Mouse (Mus musculus) bone marrow, adult 2 months (tissue): ENCODE results near the gene Stim2. TPM values are rescaled to one million over a fixed set of nuclear protein-coding genes. Genes with fewer than 3 reads are reported as not detected.

Source experiments
- H3K27ac ChIP-seq: fragments of 200-500 bp; 2 replicates; pipeline ENCODE4 v1.5.1; 2012; ENCODE audit warnings: low read depth, mild to moderate bottlenecking, control low read depth, inconsistent platforms, low read length; ENCODE audit not compliant: control insufficient read depth, poor library complexity, insufficient read depth
- H3K4me1 ChIP-seq: fragments of 200-500 bp; 2 replicates; pipeline ENCODE4 v1.6.1; 2011; ENCODE audit warnings: low read length; ENCODE audit not compliant: control insufficient read depth, insufficient read depth
- H3K4me3 ChIP-seq: fragments of 200-500 bp; replicated peaks from 2 replicates; pipeline ENCODE3; 2011; ENCODE audit warnings: mild to moderate bottlenecking, low read depth, low read length, control low read depth; ENCODE audit not compliant: control insufficient read depth
- CTCF ChIP-seq: fragments of 200-500 bp; IDR thresholded peaks from 2 replicates; pipeline ENCODE4 v1.5.1; 2011; ENCODE audit warnings: low read length, control low read depth; ENCODE audit not compliant: control insufficient read depth, insufficient read depth
- POLR2A ChIP-seq: fragments of 200-500 bp; IDR thresholded peaks from 2 replicates; pipeline ENCODE4 v1.6.1; 2011; ENCODE audit warnings: low read depth, mild to moderate bottlenecking, control low read depth, low read length, borderline replicate concordance; ENCODE audit not compliant: control insufficient read depth
- WGBS: fragments of 180-500 bp; shearing (Covaris S2); methylation state at CpG from one replicate; pipeline ENCODE4 v1.1.7; 2018; 5-methylcytosine and 5-hydroxymethylcytosine counted together
- polyA plus RNA-seq: library from polyadenylated mRNA; stranded (reverse); fragments of >200 nt; gene quantifications from 2 replicates; pipeline ENCODE4 v1.2.4, GENCODE M21; 2011; ENCODE audit warnings: low replicate concordance; ENCODE audit not compliant: missing spikeins, insufficient read depth, insufficient read length

Stim2 gene
- polyA plus RNA-seq, 1 experiment = 19.1 TPM

DNA sequence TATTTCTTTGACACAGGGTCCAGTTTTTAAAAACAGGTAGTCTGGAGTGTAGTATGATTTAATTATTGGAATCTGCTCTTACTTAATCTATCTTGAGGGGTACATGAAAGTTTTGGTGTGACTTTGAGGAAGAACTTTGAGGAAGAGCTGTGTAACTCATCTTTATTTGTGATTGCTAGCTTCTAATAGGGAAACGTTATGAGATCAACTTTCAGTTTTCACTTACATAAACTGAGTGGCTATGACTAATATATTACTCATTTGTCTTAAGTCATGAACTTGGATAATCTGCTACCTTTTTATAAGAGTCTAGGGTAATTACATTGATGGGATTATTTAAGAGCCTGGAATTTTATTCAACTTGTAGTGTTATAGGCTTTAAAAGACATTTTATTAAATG is 15.0 kb downstream of the Stim2 start:
- Histone ChIP-seq H3K4me1 (no peaks in the 10 kb centered on the region; the same call in 1 of the 2 replicates), H3K4me3 (no peak overlapping the region), H3K27ac (no peak overlapping the region)
- WGBS = 4% methylated on average over 1 of the region's 1 CpGs
- TF ChIP-seq CTCF = no peak
- no peak for TF ChIP-seq POLR2A

DNA sequence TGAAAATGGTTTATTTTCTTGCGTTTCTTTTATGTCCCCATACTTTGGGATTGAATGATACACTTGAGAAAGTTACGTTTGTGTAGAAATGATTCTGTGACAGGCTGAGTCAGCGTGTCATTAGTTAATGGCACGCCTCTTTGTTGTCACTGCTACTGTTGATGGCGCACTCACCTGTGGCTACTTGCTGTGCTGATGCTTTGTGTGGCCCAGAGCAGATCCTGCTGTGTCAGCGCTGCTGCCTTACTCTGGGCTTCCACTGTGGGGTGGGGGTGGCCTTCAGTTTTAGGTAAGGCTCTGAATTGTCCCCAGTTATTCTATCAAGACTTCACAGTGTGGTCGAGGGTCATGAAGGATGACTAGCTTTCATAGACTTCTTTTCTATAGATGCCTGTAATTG is 18.8 kb downstream of the Stim2 start:
- WGBS = 80% methylated on average over 7 of the region's 7 CpGs
- TF ChIP-seq POLR2A (no peak), CTCF (no peak)
- Histone ChIP-seq H3K4me3 (no peak overlapping the region), H3K27ac (no peak overlapping the region), H3K4me1 (no peaks in the 10 kb centered on the region; the same call in 1 of the 2 replicates)

DNA sequence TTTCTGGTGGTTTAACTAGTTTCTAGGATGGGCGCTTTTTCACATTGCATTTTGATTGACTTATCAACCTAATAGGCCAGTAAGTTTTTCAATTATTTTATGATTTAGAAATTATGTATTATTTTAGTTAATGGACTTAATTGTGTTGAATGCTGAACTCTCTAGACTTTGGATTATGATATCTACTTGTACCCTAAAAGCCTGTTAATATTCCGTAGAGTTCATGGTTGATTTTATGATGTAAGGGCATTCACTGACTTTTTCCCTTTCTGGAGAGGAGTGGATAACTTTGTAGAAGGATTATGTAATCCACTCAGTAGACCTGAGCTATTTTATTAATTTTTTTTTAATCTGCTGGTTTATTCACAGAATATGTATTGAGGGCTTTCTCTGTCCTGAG is 20.6 kb downstream of the Stim2 start:
- 86% methylated on average over 2 of the region's 2 CpGs for WGBS
- H3K4me1 ChIP-seq = no peaks in the 10 kb centered on the region; the same call in 1 of the 2 replicates
- H3K27ac ChIP-seq = no peak overlapping the region
- no peak overlapping the region for H3K4me3 ChIP-seq
- no peak for TF ChIP-seq CTCF
- TF ChIP-seq POLR2A = no peak

DNA sequence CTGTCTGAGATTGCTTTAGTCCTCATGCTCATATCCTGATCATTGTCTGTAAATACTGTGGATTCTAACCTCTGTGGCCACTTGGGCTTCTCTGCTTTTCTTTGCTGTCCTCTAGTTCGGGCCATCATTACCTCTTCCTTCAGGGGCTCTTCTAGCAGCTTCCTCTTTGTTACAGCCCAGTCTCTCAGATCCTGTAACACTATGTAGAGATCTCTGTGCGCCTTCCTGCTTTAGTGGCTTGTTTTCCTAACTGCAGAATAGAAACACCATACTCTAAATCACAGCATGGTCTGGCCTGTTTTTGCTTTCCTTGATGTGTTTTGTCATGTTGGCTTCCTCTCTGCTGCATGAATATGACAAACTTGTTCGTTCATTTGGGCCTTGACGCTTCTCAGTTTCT is 21.2 kb downstream of the Stim2 start:
- no peaks in the 10 kb centered on the region; the same call in 1 of the 2 replicates for H3K4me1 ChIP-seq
- no peak overlapping the region for H3K4me3 ChIP-seq
- no peak overlapping the region for H3K27ac ChIP-seq
- 39% methylated on average over 4 of the region's 4 CpGs for WGBS
- TF ChIP-seq CTCF = no peak
- no peak for TF ChIP-seq POLR2A

DNA sequence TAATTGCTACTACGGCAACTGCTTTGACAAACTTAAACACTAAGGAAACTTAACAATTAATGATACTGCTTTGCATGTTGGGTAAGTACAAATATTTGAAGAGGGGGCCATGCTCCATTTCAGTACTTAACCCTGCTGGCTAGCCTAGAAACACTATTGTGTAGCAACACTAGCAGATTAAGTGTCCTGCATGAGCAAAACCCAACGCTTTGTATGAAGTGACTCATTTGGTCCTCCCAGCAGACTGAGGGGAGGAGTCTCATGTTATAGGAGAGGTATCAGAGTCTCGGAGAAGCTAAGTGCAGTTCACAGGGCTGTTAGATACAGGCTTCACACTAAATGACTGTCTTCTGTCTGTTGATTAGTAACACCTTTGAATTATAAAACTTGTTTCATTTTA is 26.3 kb downstream of the Stim2 start:
- Histone ChIP-seq H3K27ac (no peak overlapping the region), H3K4me1 (peaks cover 3% of the 10 kb centered on the region), H3K4me3 (no peak overlapping the region)
- 64% methylated on average over 3 of the region's 3 CpGs for WGBS
- TF ChIP-seq CTCF (no peak), POLR2A (no peak)

DNA sequence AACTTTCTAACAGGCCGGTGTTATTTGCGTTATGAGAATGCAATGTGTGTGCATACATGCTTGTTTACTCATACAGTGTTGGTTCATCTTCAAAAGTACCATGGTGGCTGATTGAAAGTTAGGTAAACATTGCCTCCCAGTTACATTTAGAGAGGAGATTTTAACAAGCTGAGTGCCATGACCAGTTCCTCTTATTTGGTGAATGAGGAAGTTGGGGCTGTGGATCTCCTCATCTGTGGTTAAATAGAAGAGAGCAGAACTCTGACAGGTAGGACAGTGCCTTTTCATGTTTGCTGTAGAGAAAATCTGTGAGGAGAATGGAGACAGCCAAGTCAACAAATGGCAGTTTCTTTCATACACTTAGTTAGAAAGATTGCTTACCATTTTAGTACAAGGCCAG is 27.3 kb downstream of the Stim2 start:
- peaks cover 3% of the 10 kb centered on the region for H3K4me1 ChIP-seq
- WGBS = 40% methylated on average over 2 of the region's 2 CpGs
- TF ChIP-seq CTCF (no peak), POLR2A (no peak)
- H3K27ac ChIP-seq = no peak overlapping the region
- no peak overlapping the region for H3K4me3 ChIP-seq

DNA sequence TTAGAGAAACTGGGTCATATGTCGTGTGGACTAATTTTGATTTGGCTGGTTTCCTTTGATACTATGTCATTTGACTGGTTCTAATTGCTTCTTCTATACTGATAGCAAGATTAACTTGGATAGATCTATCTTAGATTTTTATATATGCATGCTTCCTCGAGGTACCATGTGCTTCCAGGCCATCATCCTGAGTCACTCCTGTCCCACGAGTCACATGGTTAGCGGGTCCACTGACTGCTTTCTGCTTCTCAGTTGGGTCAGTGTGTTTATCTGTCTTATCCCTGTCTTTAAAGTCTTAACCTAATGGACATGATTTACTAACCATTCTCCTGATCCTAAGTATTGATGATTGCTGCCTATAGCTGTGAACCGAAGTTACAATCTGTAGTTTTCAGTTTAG is 34.9 kb downstream of the Stim2 start:
- H3K27ac ChIP-seq = no peak overlapping the region
- H3K4me3 ChIP-seq = no peak overlapping the region
- 78% methylated on average over 5 of the region's 5 CpGs for WGBS
- H3K4me1 ChIP-seq = peaks cover 1% of the 10 kb centered on the region; the same call in 1 of the 2 replicates
- no peak for TF ChIP-seq POLR2A
- no peak for TF ChIP-seq CTCF

DNA sequence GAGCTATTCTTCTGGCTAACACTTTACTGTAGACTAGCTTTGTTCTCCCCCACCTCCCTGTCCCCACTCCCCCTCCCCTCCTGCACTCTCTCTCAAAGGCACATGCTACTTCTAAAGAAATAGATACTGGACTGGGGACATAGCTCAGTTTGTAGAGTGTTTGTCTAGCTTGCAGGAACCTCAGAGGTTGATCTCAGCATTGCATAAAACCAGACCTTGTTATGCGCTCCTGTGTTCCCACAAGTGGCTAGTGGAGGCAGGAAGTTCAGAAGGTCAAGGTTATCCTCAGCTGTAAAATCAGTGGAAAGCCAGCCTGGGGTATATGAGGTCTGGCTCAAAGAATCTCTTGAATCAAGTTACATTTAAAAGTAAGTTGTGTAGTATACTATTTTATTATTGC is 36.4 kb downstream of the Stim2 start:
- H3K4me3 ChIP-seq = no peak overlapping the region
- H3K4me1 ChIP-seq = peaks cover 3% of the 10 kb centered on the region
- 45% methylated on average over 1 of the region's 1 CpGs for WGBS
- TF ChIP-seq POLR2A (no peak), CTCF (no peak)
- H3K27ac ChIP-seq = no peak overlapping the region

DNA sequence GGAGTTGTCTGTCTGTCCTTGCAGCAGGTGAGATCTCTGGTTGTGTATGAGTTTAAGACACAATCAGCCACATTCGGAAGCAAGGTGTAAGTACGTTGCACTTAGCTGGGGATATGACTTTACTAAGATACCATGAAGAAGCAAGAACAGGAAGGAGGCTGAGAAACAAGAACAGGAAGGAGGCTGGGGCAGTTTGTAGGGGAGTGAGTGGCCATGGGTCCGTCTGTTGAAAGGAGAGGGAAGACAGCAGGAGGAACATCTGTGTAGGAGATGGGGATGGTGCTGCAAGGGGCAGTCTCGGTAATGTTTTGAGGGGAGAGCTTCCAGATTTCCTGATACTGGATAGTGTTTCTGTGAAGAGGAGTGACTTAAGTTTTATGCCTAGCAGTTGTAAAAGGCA is 40.3 kb downstream of the Stim2 start:
- H3K4me3 ChIP-seq = no peak overlapping the region
- H3K27ac ChIP-seq = peak overlapping the region; percentile 67; the same call in 1 of the 2 replicates
- TF ChIP-seq POLR2A (no peak), CTCF (no peak)
- 24% methylated on average over 4 of the region's 4 CpGs for WGBS
- peaks cover 6% of the 10 kb centered on the region for H3K4me1 ChIP-seq

DNA sequence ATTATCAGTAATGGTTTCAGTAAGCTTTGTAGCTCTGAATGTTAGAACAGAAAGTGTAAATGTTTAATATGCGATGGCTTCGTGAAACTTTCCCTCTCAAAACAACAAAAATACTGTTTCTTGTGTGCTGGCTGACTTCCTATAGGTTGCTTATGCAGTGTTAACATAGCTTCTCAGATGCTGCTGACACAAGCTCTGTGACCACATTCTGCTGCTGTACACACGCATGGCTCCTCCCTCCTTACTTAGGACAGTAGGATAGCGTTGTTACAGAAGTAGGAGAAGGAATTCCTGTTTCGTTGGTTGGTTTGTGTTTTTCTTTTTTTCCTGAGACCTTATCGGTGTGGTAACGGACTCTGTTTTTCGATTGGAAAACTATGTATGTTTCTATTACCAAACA is 42.2 kb downstream of the Stim2 start:
- no peak for TF ChIP-seq POLR2A
- TF ChIP-seq CTCF = no peak
- Histone ChIP-seq H3K27ac (no peak overlapping the region), H3K4me3 (no peak overlapping the region), H3K4me1 (peaks cover 8% of the 10 kb centered on the region)
- 58% methylated on average over 8 of the region's 8 CpGs for WGBS
